Mouse (Mus musculus): ENCODE data around the gene Aaas. TPM values are rescaled to one million over a fixed set of nuclear protein-coding genes. Genes with fewer than 3 reads are reported as not detected.

Aaas gene
- polyA plus RNA-seq, 1 experiment from 2014 or later = 30.2 TPM

DNA sequence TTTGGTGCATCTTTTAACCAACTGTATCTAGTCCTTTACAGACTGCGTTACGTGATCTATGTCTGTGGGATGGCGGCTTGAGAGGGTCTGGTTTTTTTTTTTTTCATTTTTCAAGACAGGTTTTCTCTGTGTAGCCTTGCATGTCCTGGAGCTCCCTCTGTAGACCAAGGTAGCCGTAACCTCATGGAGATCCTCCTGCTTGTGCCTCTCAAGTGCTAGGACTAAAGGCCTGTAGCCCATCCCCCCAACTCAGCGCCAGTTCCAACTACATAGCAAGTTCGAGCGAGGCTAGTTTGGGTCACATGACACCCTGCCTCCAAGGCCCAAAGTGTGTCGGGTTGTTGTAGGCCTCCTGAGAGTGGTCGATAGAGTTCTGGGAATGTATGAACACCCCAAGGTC lies 41.9 kb downstream of the Aaas start:
- no peaks in the 10 kb centered on the region for H3K4me1 ChIP-seq (ENCODE audit: control insufficient read depth, insufficient read depth, low read length)
- no peak overlapping the region for H3K4me3 ChIP-seq (ENCODE audit: low read depth, low read length)
- no peak overlapping the region for H3K27ac ChIP-seq (ENCODE audit: low read length)
- H3K9me3 ChIP-seq (replicated peaks; ENCODE audit: control insufficient read depth, low read length, poor library complexity, severe bottlenecking) = no peaks in the 10 kb centered on the region
- H3K4me2 ChIP-seq (ENCODE audit: low read length) = no peak overlapping the region
- ATAC-seq = no peak
- H3K9ac ChIP-seq (ENCODE audit: low read depth, low read length) = no peak overlapping the region
- WGBS = 88% methylated on average over 9 of the region's 9 CpGs
- peaks cover 3% of the 10 kb centered on the region; the same call in 1 of the 2 replicates for H3K36me3 ChIP-seq (ENCODE audit: control insufficient read depth, insufficient read depth, low read length)
- H3K27me3 ChIP-seq (ENCODE audit: control insufficient read depth, insufficient read depth, low read depth, low read length) = no peaks in the 10 kb centered on the region

DNA sequence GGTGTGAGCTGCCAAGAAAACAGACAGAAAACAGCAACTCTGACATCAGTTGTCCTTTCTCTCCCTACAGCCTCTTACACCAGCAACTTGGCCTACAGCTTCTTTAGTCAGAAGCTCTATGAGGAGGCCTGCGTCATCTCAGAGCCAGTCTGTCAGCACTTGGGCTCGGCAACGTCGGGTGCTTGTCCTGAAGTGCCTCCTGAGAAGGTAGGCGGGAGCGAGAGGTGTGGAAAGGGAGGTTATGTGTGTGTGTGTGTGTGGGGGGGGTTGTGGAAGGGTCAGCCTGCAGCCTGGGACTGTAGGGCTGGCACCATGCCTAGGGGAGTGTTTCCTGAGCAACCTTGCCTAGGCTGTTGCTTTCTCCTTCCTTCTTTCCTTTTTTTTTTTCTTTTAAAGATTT lies 48.0 kb downstream of the Aaas start:
- no peak overlapping the region for H3K27ac ChIP-seq (ENCODE audit: low read length)
- peaks cover 3% of the 10 kb centered on the region; the same call in 1 of the 2 replicates for H3K36me3 ChIP-seq (ENCODE audit: control insufficient read depth, insufficient read depth, low read length)
- H3K9ac ChIP-seq (ENCODE audit: low read depth, low read length) = no peak overlapping the region
- no peak overlapping the region for H3K4me3 ChIP-seq (ENCODE audit: low read depth, low read length)
- no peaks in the 10 kb centered on the region for H3K9me3 ChIP-seq (replicated peaks; ENCODE audit: control insufficient read depth, low read length, poor library complexity, severe bottlenecking)
- WGBS = 94% methylated on average over 6 of the region's 6 CpGs
- no peak for ATAC-seq
- H3K4me1 ChIP-seq (ENCODE audit: control insufficient read depth, insufficient read depth, low read length) = no peaks in the 10 kb centered on the region
- H3K4me2 ChIP-seq (ENCODE audit: low read length) = no peak overlapping the region
- no peaks in the 10 kb centered on the region for H3K27me3 ChIP-seq (ENCODE audit: control insufficient read depth, insufficient read depth, low read depth, low read length)

DNA sequence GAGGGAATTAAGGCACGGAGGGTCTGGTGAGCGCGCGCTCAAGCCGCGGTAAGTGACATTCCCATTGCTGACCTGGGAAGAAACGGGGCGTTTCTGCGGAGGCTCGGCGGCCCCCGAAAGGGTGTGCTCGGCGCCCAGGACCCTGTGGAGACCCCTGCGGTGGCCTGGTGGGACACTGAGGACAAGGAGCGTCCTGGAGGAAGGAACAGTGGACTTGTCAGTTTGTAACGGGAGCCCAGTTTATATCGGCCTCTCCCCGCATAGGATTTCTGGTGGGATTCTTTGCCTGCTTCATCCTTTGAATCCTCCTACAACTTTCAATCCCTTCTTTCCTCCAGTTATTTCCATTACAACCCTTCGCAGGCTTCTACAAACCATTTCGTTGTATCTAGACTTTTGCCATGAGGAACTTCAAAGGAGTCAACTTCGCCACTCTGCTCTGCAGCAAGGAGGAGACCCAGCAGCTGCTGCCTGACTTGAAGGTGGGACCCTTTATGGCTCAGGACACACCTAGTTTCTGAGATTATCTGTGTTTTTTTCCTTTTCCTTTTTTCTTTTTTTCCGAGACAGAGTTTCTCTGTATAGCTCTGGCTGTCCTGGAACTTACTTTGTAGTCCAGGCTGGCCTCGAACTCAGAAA lies 54.1 kb downstream of the Aaas start:
- WGBS = 5% methylated on average over 24 of the region's 24 CpGs
- peak; percentile 53 for ATAC-seq
- no peak overlapping the region for H3K27ac ChIP-seq (ENCODE audit: low read length)
- no peaks in the 10 kb centered on the region for H3K27me3 ChIP-seq (ENCODE audit: control insufficient read depth, insufficient read depth, low read depth, low read length)
- H3K9ac ChIP-seq (ENCODE audit: low read depth, low read length) = 0 out of 2 replicates have a peak overlapping the region, but pooled peaks have one; percentile 1
- peaks cover 7% of the 10 kb centered on the region for H3K4me1 ChIP-seq (ENCODE audit: control insufficient read depth, insufficient read depth, low read length)
- H3K4me3 ChIP-seq (ENCODE audit: low read depth, low read length) = peak overlapping the region; percentile 42
- no peaks in the 10 kb centered on the region for H3K9me3 ChIP-seq (replicated peaks; ENCODE audit: control insufficient read depth, low read length, poor library complexity, severe bottlenecking)
- H3K4me2 ChIP-seq (ENCODE audit: low read length) = peak overlapping the region; percentile 77
- no peaks in the 10 kb centered on the region for H3K36me3 ChIP-seq (ENCODE audit: control insufficient read depth, insufficient read depth, low read length)

DNA sequence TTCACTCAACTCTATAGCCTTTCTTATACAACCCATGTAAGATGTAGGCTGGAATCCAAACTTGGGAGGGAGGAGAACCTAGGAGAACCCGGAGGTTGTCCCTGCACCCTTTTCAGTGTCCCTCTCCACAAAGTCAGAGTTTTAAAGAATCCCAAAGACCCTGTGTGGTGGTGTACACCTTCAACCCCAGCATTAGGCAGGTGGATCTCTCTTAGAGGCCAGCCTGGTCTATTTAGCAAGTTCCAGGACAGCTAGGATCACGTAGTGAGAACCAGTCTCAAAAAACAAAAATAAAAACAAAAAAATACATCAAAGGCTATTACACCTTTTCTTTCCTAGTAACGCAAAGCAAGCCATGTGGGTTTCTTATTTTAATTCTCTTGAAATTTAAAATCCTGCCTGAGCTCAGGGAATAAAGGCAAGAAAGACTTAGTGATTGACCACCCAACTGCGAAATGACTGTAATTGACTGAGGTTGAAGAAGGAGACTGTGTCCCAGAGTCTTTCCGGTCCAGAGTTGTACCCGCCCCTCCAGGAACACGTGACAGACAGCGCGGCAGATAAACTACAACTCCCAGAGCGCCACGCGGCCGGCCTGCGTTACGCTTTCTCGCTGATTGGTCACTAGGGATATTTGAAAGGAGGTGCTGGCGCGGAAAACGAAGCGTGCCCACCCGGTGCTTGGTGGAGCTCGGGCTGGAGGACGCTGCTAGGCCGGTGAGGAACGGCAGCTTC lies 54.8 kb downstream of the Aaas start, which contains the start of gene Espl1:
Gene Espl1, plus strand, starts transcription at position 634 of the 735 bp plus-strand sequence.
- WGBS = 7% methylated on average over 25 of the region's 25 CpGs
- peak within 1 kb of the TSS; percentile 77 for H3K4me2 ChIP-seq (ENCODE audit: low read length)
- 0 out of 2 replicates have a peak within 1 kb of the TSS, but pooled peaks have one; percentile 15 for H3K9ac ChIP-seq (ENCODE audit: low read depth, low read length)
- H3K4me3 ChIP-seq (ENCODE audit: low read depth, low read length) = peak within 1 kb of the TSS; percentile 42
- no peaks in the 10 kb centered on the region for H3K36me3 ChIP-seq (ENCODE audit: control insufficient read depth, insufficient read depth, low read length)
- peaks cover 7% of the 10 kb centered on the region for H3K4me1 ChIP-seq (ENCODE audit: control insufficient read depth, insufficient read depth, low read length)
- H3K27me3 ChIP-seq (ENCODE audit: control insufficient read depth, insufficient read depth, low read depth, low read length) = no peaks in the 10 kb centered on the region
- H3K9me3 ChIP-seq (replicated peaks; ENCODE audit: control insufficient read depth, low read length, poor library complexity, severe bottlenecking) = no peaks in the 10 kb centered on the region
- 0 out of 2 replicates have a peak within 1 kb of the TSS, but pooled peaks have one; percentile 12 for H3K27ac ChIP-seq (ENCODE audit: low read length)
- ATAC-seq = peak; percentile 98

Other genes starting within 250 kb of the Aaas start
- 81.1 and 95.9 TPM in 2 replicates for gene Spryd3, start 214.5 kb downstream of the Aaas start, polyA plus RNA-seq (2015; fragmentation: Nextera tagmentation; extraction: Ambion mirVana)
- 2.5 and 3.1 TPM in 2 replicates for gene Igfbp6, start 206.4 kb downstream of the Aaas start, polyA plus RNA-seq (2015; fragmentation: Nextera tagmentation; extraction: Ambion mirVana)
- 0.21 TPM in 1 of 2 replicates, not detected in the other for gene Soat2, start 200.2 kb downstream of the Aaas start, polyA plus RNA-seq (2015; fragmentation: Nextera tagmentation; extraction: Ambion mirVana)
- 54.0 and 59.2 TPM in 2 replicates for gene Zfp740, start 147.5 kb downstream of the Aaas start, polyA plus RNA-seq (2015; fragmentation: Nextera tagmentation; extraction: Ambion mirVana)
- 33.1 and 33.2 TPM in 2 replicates for gene Csad, start 146.0 kb downstream of the Aaas start, polyA plus RNA-seq (2015; fragmentation: Nextera tagmentation; extraction: Ambion mirVana)
- 0.43 and 0.80 TPM in 2 replicates for gene Itgb7, start 118.8 kb downstream of the Aaas start, polyA plus RNA-seq (2015; fragmentation: Nextera tagmentation; extraction: Ambion mirVana)
- 4.1 and 6.0 TPM in 2 replicates for gene Rarg, start 93.3 kb downstream of the Aaas start, polyA plus RNA-seq (2015; fragmentation: Nextera tagmentation; extraction: Ambion mirVana)
- gene Gm9918, start 80.2 kb downstream of the Aaas start, polyA plus RNA-seq (2015; fragmentation: Nextera tagmentation; extraction: Ambion mirVana) = not detected in 2 replicates
- 58.7 and 59.8 TPM in 2 replicates for gene Mfsd5, start 71.3 kb downstream of the Aaas start, polyA plus RNA-seq (2015; fragmentation: Nextera tagmentation; extraction: Ambion mirVana)
- gene Espl1, start 54.5 kb downstream of the Aaas start, polyA plus RNA-seq (2015; fragmentation: Nextera tagmentation; extraction: Ambion mirVana) = 4.0 and 4.7 TPM in 2 replicates
- gene Pfdn5, start 24.7 kb downstream of the Aaas start, polyA plus RNA-seq (2015; fragmentation: Nextera tagmentation; extraction: Ambion mirVana) = 479 TPM in 2 replicates
- 89.1 and 91.2 TPM in 2 replicates for gene Myg1, start 19.1 kb downstream of the Aaas start, polyA plus RNA-seq (2015; fragmentation: Nextera tagmentation; extraction: Ambion mirVana)
- gene Sp7, start 16.4 kb upstream of the Aaas start, polyA plus RNA-seq (2015; fragmentation: Nextera tagmentation; extraction: Ambion mirVana) = 0.40 and 0.55 TPM in 2 replicates
- gene Sp1, start 55.4 kb upstream of the Aaas start, polyA plus RNA-seq (2015; fragmentation: Nextera tagmentation; extraction: Ambion mirVana) = 3.1 and 3.5 TPM in 2 replicates
- gene Amhr2, start 94.6 kb upstream of the Aaas start, polyA plus RNA-seq (2015; fragmentation: Nextera tagmentation; extraction: Ambion mirVana) = 0.15 and 0.26 TPM in 2 replicates
- 106 and 109 TPM in 2 replicates for gene Prr13, start 108.3 kb upstream of the Aaas start, polyA plus RNA-seq (2015; fragmentation: Nextera tagmentation; extraction: Ambion mirVana)
- gene Pcbp2, start 119.8 kb upstream of the Aaas start, polyA plus RNA-seq (2015; fragmentation: Nextera tagmentation; extraction: Ambion mirVana) = 105 and 121 TPM in 2 replicates
- gene Gm10337, start 153.0 kb upstream of the Aaas start, polyA plus RNA-seq (2015; fragmentation: Nextera tagmentation; extraction: Ambion mirVana) = 12.6 TPM in 1 of 2 replicates, not detected in the other
- 60.5 and 65.5 TPM in 2 replicates for gene Map3k12, start 166.3 kb upstream of the Aaas start, polyA plus RNA-seq (2015; fragmentation: Nextera tagmentation; extraction: Ambion mirVana)
- gene Tarbp2, start 167.4 kb upstream of the Aaas start, polyA plus RNA-seq (2015; fragmentation: Nextera tagmentation; extraction: Ambion mirVana) = 94.1 and 105 TPM in 2 replicates
- 1.4 and 2.2 TPM in 2 replicates for gene Npff, start 174.2 kb upstream of the Aaas start, polyA plus RNA-seq (2015; fragmentation: Nextera tagmentation; extraction: Ambion mirVana)